Mouse (Mus musculus) ES-E14 (cell line): ENCODE data around the gene Chst10. TPM values are rescaled to one million over a fixed set of nuclear protein-coding genes. Genes with fewer than 3 reads are reported as not detected.

ENCODE experiments used
- DNase-seq: peaks from one replicate; pipeline ENCODE4 v3.0.0-alpha.2; 2013; ENCODE audit warnings: low read depth, low spot score
- H3K27ac ChIP-seq: 2 replicates; pipeline ENCODE4 v1.5.1; 2012; ENCODE audit warnings: low read depth, mild to moderate bottlenecking, low read length, moderate library complexity, mixed read lengths; ENCODE audit not compliant: poor library complexity, insufficient read depth, severe bottlenecking
- H3K36me3 ChIP-seq: 2 replicates; pipeline ENCODE4 v1.6.1; 2012; ENCODE audit warnings: mild to moderate bottlenecking, low read length, moderate library complexity, mixed read lengths; ENCODE audit not compliant: control insufficient read depth, poor library complexity, insufficient read depth, severe bottlenecking
- H3K4me1 ChIP-seq, 2 experiments: fragments of 150-350 bp in 1 of 2; sonication (generic) in 1 of 2; 2 replicates each; pipeline ENCODE4 v1.6.1; 2012; ENCODE audit warnings: low read length in 2 of 2, mild to moderate bottlenecking in 1 of 2, mixed read lengths in 1 of 2; ENCODE audit not compliant: control insufficient read depth in 2 of 2, insufficient read depth in 2 of 2, poor library complexity in 1 of 2
- H3K4me3 ChIP-seq, 2 experiments: fragments of 150-350 bp in 1 of 2; sonication (generic) in 1 of 2; 2 replicates each; pipeline ENCODE4 v1.5.1; 2012; ENCODE audit warnings: low read length in 2 of 2, low read depth in 1 of 2, mild to moderate bottlenecking in 1 of 2, mixed read lengths in 1 of 2; ENCODE audit not compliant: insufficient read depth in 1 of 2, poor library complexity in 1 of 2, severe bottlenecking in 1 of 2
- H3K9ac ChIP-seq: 2 replicates; pipeline ENCODE4 v1.6.1; 2012; ENCODE audit warnings: low read depth, mild to moderate bottlenecking, low read length, mixed read lengths; ENCODE audit not compliant: poor library complexity, insufficient read depth, severe bottlenecking
- H3K9me3 ChIP-seq: fragments of 150-350 bp; sonication (generic); 2 replicates; pipeline ENCODE4 v1.6.1; 2012; ENCODE audit warnings: low read depth, mild to moderate bottlenecking, low read length; ENCODE audit not compliant: control insufficient read depth, insufficient read depth
- CHD2 ChIP-seq: IDR thresholded peaks from 2 replicates; pipeline ENCODE4 v1.6.1; 2014; ENCODE audit warnings: mild to moderate bottlenecking, low read depth, low read length, inconsistent platforms
- HCFC1 ChIP-seq: IDR thresholded peaks from 2 replicates; pipeline ENCODE4 v1.6.1; 2012; ENCODE audit warnings: low read length, inconsistent platforms, borderline replicate concordance; ENCODE audit not compliant: insufficient read depth
- MAFK ChIP-seq: IDR thresholded peaks from 2 replicates; pipeline ENCODE4 v1.6.1; 2014; ENCODE audit warnings: mild to moderate bottlenecking, low read depth, low read length, inconsistent platforms; ENCODE audit not compliant: insufficient read depth
- ZC3H11A ChIP-seq: IDR thresholded peaks from 2 replicates; pipeline ENCODE4 v1.6.1; 2012; ENCODE audit warnings: low read depth, mild to moderate bottlenecking, inconsistent platforms, low read length, borderline replicate concordance
- ZNF384 ChIP-seq: IDR thresholded peaks from 2 replicates; pipeline ENCODE4 v1.6.1; 2012; ENCODE audit warnings: low read depth, low read length, inconsistent platforms
- in situ Hi-C, 2 experiments: fragments of 600-800 bp; cut with MboI; formaldehyde crosslinking; loops; one replicate each; pipeline ENCODE4 v1.15.1; 2025; ENCODE audit warnings: low sequenced_read_pairs in 2 of 2, inconsistent platforms in 1 of 2; ENCODE audit not compliant: unreplicated experiment in 2 of 2
- total RNA-seq: library from RNA; depleted of rRNA; stranded (reverse); fragments of 300-350 nt; gene quantifications from 2 replicates; pipeline ENCODE4 v1.2.3, GENCODE M21; 2012

The Chst10 gene
- total RNA-seq, 1 experiment: 5.1 TPM

DNA sequence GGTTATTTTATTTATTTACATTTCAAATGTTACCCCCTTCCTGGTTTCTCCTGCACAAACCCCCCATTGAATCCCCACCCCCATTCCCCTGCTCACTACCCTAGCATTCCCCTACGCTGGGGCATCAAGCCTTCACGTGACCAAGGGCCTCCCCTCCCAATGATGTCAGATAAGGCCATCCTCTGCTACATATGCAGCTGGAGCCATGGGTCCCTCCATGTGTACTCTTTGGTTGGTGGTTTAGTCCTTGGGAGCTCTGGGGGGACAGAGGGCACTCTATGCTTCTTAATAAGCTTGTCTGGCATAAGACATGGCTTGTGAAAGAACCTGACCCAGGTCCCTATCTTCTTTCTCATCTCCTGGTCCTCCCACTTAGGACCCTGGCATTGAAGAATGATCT lies 11.4 kb downstream of the Chst10 start:
- in situ Hi-C loops: no loop called here
- Histone ChIP-seq H3K4me3 (no peak overlapping the region), H3K9ac (no peak overlapping the region), H3K4me1 (peaks cover 0 to 17% of the 10 kb centered on the region in 2 experiments; a peak in 2 of 4 replicates), H3K27ac (no peak overlapping the region), H3K9me3 (no peaks in the 10 kb centered on the region), H3K36me3 (peaks cover 2% of the 10 kb centered on the region; the same call in 1 of the 2 replicates)
- DNase-seq: no peak
- no peak for TF ChIP-seq MAFK
- TF ChIP-seq ZC3H11A: no peak
- no peak for TF ChIP-seq HCFC1
- no peak for TF ChIP-seq ZNF384
- no peak for TF ChIP-seq CHD2

DNA sequence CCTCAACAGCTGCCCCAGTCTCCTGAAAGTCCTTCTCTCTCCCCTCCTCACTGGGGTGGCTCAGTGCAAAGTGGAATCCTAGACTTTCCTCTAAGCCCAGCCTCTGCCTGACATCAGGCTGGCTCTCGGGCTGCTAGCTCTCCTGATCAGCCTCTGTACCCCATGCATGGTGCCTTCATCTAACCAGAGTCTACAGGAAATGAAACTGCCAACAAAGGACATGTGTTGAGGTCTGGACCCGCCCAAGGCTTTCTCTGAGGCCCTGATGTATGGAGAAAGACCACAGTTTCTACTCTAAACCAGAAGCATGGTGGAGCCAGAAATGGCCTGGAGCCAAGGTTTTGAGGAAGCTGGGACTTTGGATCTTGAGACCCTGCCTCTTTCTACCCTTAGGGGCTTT lies 12.0 kb downstream of the Chst10 start:
- Histone ChIP-seq H3K9me3 (no peaks in the 10 kb centered on the region), H3K36me3 (no peaks in the 10 kb centered on the region; the same call in 1 of the 2 replicates), H3K9ac (no peak overlapping the region), H3K27ac (no peak overlapping the region), H3K4me1 (peaks cover 0 to 17% of the 10 kb centered on the region in 2 experiments; a peak in 2 of 4 replicates), H3K4me3 (no peak overlapping the region)
- in situ Hi-C loops: no loop called here
- DNase-seq: no peak
- TF ChIP-seq ZNF384: no peak
- TF ChIP-seq ZC3H11A: no peak
- no peak for TF ChIP-seq MAFK
- no peak for TF ChIP-seq HCFC1
- TF ChIP-seq CHD2: no peak

DNA sequence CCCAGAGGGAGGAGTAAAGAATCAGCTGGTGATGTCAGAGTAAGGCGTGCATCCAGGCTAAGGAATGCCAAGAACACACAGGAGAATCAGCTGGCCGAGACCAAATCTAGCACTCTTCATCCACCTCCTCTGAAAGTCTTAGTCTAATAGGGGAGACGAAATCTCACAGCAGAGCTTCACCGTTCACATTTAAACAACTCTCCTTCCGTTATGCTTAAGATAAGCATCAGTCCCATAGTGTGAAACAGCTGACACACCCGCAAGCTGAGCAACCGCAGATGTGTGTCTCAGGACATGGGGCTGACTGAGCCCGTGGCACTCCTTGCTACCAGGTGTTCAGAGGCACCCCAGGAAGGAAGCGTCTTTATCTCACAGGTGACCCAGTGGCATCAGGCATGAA lies 14.2 kb downstream of the Chst10 start:
- DNase-seq: no peak
- Histone ChIP-seq H3K36me3 (no peaks in the 10 kb centered on the region; the same call in 1 of the 2 replicates), H3K27ac (no peak overlapping the region), H3K4me3 (no peak overlapping the region), H3K9ac (no peak overlapping the region), H3K4me1 (peaks cover 0 to 17% of the 10 kb centered on the region in 2 experiments; a peak in 2 of 4 replicates), H3K9me3 (no peaks in the 10 kb centered on the region)
- in situ Hi-C loops: no loop called here
- no peak for TF ChIP-seq HCFC1
- TF ChIP-seq ZC3H11A: no peak
- no peak for TF ChIP-seq ZNF384

DNA sequence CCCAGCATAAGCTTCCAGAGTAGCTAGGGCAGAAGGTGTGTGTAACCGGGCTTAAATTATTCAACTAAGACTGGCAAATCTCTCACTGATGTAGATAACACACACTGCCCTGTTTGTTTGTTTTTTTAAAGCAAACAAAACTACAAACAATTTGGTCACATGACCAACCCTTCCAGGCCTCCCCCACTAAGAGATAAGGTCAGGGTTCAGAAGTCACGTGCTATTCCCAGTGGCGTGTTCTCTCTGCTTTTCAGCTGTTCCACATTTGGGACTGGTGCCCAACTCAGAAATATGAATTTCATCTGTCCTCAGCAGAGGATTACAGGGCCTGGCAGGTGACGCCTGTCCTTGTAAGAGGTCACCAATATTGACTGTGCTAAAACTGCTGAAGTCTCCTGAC lies 15.2 kb downstream of the Chst10 start:
- H3K4me3 ChIP-seq: no peak overlapping the region
- TF ChIP-seq HCFC1 (no peak), MAFK (no peak), ZC3H11A (no peak), ZNF384 (no peak), CHD2 (no peak)
- H3K36me3 ChIP-seq: no peaks in the 10 kb centered on the region; the same call in 1 of the 2 replicates
- no peak for DNase-seq
- no peak overlapping the region for H3K9ac ChIP-seq
- no peaks in the 10 kb centered on the region for H3K9me3 ChIP-seq
- in situ Hi-C loops: no loop called here
- H3K4me1 ChIP-seq: peaks cover 0 to 16% of the 10 kb centered on the region in 2 experiments; a peak in 2 of 4 replicates
- H3K27ac ChIP-seq: no peak overlapping the region

GRCm38 (mm10) chr1:38881366-38881765 lies 16.6 kb downstream of the Chst10 start:
- in situ Hi-C loops: no loop called here
- Histone ChIP-seq H3K4me1 (peaks cover 0 to 15% of the 10 kb centered on the region in 2 experiments; a peak in 1 of 4 replicates), H3K9ac (no peak overlapping the region), H3K9me3 (no peaks in the 10 kb centered on the region), H3K36me3 (peaks cover under 1% of the 10 kb centered on the region; the same call in 1 of the 2 replicates), H3K27ac (no peak overlapping the region), H3K4me3 (no peak overlapping the region)
- TF ChIP-seq MAFK (no peak), CHD2 (no peak), HCFC1 (no peak), ZC3H11A (no peak), ZNF384 (no peak)
- no peak for DNase-seq
